Mouse (Mus musculus) ES-Bruce4 (cell line): ENCODE measurements around the gene Bcl2.

Experiments used
- CTCF ChIP-seq: IDR thresholded peaks from one replicate; pipeline ENCODE4 v1.8.1; 2011; ENCODE audit warnings: low read depth, low read length
- EP300 ChIP-seq: IDR thresholded peaks from 2 replicates; pipeline ENCODE4 v1.6.1; 2011; ENCODE audit warnings: low read depth, low read length; ENCODE audit not compliant: insufficient read depth
- POLR2A ChIP-seq: IDR thresholded peaks from one replicate; pipeline ENCODE4 v1.8.1; 2011; ENCODE audit warnings: low read length; ENCODE audit not compliant: insufficient read depth

GRCm38 (mm10) chr1:106651211-106651610, 62.9 kb downstream of the Bcl2 start:
- TF ChIP-seq CTCF (no peak), POLR2A (no peak), EP300 (no peak)
